Mouse (Mus musculus) frontal cortex, postnatal 25 days (tissue): ENCODE measurements around the gene Ttll4.

Experiments used
- DNase-seq, 2 experiments: peaks; one replicate each; pipeline ENCODE4 v3.0.0; 2022; ENCODE audit warnings: low spot score in 2 of 2

Gene Ttll4

DNA sequence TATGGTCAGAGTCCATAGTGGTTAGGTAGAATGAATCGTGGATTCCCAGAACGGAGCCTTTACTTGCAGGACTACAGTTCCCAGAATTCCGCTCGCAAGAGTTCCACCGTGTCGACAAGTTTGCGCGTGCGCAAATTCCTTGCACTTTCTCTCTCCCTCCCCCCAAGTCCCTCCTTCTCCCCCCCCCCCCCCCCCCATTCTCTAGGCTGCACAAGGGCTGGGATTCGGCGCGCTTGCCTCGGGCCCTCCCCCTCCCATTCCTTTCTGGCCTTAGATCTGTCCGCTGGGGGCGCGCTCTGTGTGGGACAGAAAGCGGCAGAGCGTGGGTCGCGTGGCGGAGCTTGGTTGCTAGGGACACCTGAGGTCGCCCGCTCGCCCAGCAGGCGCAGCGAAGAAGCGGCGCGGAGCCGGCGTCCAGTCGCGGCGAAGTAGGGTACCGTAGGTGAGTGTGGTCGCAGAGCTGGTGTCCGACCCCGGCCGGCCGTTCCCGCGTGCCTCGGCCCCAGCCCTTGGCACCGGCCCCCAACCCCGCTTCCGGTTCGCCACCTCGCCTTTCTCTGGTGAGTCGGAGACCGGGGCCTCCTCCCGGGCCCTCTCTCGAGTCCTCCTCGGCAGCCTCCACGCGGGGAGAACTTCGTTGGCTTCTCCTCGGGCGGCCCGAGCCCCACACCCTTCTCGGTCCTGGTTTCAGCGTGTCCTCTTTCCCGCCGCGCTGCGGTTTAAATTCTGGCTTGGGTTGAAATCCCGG is at the start of gene Ttll4:
Gene Ttll4 (plus strand): TSS at position 298 of the 748 bp plus-strand sequence.
- peak; percentile 77 to 88 for DNase-seq

DNA sequence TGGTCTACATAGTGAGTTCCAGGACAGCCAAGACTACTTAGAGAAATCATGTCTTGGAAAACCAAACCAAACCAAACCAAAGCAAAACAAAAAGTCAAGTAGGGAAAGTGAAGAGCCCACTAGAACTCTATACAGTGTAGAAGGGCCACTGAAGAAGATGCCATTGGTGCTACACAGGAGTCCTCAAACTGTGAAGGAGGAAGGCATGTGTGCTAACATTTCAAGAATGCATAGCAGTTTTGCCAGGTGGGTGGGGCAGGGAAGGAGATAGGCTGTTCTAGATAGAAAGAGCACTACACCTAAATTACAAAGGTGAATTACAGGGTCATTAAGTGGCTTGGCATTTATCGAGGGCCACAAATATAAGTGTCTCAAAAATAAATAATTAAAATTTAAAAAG is 37.4 kb upstream of the Ttll4 start:
- DNase-seq = no peak

- no peak for DNase-seq
Observed at GRCm38 (mm10) chr1:74626076-74626475, 35.5 kb upstream of the Ttll4 start.

GRCm38 (mm10) chr1:74628001-74628400 is 33.5 kb upstream of the Ttll4 start:
- DNase-seq = no peak

DNA sequence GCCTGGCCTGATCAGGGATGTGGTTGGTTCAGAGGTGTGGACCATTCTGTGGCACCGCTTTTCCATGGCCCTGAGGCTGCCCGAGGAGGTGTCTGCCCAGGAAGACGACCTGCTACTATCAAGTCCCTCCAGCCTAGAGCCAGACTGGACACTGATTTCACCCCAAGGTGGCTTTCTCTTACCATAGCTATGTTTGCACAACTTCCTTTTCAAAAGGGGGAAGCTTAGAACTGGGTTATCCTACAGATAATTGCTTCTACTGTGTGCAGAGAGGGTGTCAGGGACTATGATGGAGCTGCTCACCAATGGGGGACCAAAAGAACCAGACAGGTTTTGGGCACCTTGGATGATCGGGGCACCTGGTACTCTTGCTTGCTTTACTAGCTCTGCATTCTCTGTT is 28.8 kb upstream of the Ttll4 start:
- no peak for DNase-seq

DNA sequence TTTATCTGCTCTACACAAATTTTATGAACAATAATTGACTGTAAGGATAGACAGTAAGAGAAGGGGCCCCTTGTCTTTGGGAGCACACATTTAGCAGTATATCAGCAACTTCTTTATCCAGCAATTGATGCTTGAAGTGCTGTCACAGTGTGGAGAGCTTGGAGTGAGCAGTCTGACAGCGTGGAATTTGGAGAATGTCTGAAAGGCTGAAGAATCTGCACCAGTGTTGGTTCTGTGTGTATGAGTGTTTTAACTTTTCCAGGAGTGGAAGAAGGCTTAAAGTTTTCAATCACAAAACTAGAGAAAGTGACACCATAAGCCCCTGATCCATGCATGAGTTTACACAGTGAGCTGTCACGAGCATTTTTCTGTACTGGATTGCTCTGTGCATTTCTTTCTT is 18.0 kb upstream of the Ttll4 start:
- DNase-seq = no peak

GRCm38 (mm10) chr1:74643926-74644325 is 17.6 kb upstream of the Ttll4 start:
- no peak for DNase-seq

GRCm38 (mm10) chr1:74662253-74662865 is 814 bp downstream of the Ttll4 start:
- no peak for DNase-seq

DNA sequence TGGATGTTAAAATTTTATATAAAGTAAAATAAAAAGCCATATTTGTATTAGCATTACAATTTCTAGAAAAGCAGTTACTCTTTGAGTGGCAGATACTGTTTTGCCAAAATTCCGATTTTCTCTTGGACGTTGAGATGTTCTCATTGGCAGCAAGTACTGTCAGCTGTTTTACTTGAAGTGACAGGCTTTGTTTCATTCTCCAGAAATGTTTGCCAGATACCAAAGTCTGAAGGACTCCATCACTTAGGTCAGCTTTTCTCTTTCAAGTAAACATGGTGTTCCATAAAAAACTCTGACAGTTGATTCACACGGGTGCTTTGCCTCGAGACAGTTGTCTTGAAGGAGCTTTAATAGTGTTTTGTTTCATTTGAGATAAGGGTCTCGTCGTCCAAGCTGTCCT is 3.6 kb downstream of the Ttll4 start:
- no peak for DNase-seq

GRCm38 (mm10) chr1:74668371-74668770 is 6.8 kb downstream of the Ttll4 start:
- no peak for DNase-seq

DNA sequence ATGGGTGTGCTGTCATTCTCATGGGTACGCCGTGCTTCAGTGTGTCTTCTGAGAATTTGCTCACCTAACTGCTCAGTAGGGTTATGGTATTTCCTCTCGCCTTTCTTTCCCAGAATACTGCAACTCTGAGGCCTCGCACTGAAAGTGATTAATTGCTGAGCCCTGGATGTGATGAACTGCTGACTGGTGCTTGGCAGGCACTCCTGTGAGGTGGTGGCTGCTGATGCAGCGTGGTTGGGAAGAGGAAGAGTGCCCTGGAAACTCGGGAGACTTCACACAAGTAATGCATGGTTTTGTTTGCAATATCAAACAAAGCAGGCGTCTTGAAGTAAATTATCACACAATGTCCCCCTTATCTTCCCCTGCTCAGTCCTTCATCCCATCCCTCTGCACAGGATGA is 11.2 kb downstream of the Ttll4 start:
- DNase-seq = no peak

- no peak for DNase-seq
Observed at GRCm38 (mm10) chr1:74676863-74677262, 15.3 kb downstream of the Ttll4 start.

DNA sequence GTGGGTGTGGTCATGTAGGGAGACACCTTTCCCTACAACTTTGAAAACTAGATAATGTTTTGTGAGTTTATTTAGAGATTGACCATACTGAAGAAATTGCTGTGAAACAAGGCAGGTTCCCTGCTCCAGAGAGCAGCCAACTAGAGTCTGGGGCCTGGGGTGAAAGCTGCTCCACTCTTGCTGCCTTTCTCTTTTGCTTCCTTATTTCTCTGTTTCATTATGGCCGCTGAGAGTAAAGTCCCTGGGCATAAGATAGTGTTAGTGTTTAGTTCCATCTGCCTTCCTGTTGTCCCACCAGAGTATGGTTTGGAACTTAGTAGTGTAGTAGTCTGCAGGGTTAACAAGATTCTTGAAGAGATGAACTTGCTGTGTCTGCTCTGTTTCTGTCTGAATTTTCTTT is 16.3 kb downstream of the Ttll4 start:
- no peak for DNase-seq

- DNase-seq = no peak
Observed at GRCm38 (mm10) chr1:74687131-74687530, 25.6 kb downstream of the Ttll4 start.

- DNase-seq = no peak
Observed at GRCm38 (mm10) chr1:74693891-74694583, 32.5 kb downstream of the Ttll4 start.

DNA sequence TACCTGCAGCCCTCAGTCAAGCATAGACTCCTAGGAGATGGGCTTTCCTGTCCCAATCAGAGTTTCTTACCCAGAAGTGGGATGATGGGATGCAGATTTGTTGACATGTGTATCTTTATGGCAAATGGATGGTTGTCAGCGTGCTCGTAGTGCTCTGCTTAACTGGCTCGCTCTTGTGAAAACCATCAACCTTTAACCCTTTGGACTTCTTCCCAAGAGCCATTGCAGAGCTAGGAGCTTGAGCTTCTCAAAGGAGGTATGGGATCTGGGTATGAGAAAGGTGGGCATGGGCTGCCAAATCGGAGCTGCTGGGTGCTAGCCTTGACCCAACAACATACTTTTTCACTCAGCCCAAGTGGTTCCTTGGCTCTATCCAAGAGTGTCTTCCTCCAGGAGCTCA is 34.3 kb downstream of the Ttll4 start:
- no peak for DNase-seq

- no peak for DNase-seq
Observed at GRCm38 (mm10) chr1:74697416-74697815, 35.9 kb downstream of the Ttll4 start.

GRCm38 (mm10) chr1:74698353-74698752 is 36.8 kb downstream of the Ttll4 start:
- DNase-seq = no peak

- DNase-seq = no peak
Observed at GRCm38 (mm10) chr1:74698791-74699190, 37.2 kb downstream of the Ttll4 start.

GRCm38 (mm10) chr1:74702142-74702553 is 40.6 kb downstream of the Ttll4 start:
- no peak for DNase-seq

- no peak for DNase-seq
Observed at GRCm38 (mm10) chr1:74704156-74704555, 42.6 kb downstream of the Ttll4 start.

- no peak for DNase-seq
Observed at GRCm38 (mm10) chr1:74705016-74705415, 43.5 kb downstream of the Ttll4 start.

DNA sequence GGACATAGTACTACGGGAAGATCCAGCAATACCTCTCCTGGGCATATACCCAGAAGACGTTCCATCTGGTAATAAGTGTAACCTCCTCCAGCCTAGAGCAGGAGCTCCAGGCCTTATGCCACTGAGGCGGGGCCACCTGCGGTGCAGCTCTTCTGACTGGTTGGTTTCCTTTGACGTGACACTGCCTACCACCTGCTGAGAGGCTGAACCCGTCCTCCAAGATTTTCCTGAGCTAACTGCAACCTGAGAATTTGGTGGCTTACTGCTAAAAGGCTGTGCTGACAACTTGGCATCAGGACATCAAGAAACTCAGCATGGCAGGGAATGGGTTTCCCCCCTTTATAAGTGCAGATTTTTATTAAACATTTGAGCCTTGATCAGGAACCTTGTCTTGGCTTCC is 48.0 kb downstream of the Ttll4 start:
- no peak for DNase-seq
